Mouse (Mus musculus): ENCODE data around the gene Zfp182.

The Zfp182 gene

GRCm38 (mm10) chrX:21061866-21062543, at the start of gene Zfp182:
TSS of gene Zfp182 (minus strand) at chrX:21062316.
- DNase-seq (ENCODE audit: low read depth, low spot score): peak; percentile 73

GRCm38 (mm10) chrX:21089867-21090239, 27.7 kb upstream of the Zfp182 start:
- DNase-seq (ENCODE audit: low read depth, low spot score): no peak

- peak; percentile 65 for DNase-seq (ENCODE audit: low read depth, low spot score)
Measured at GRCm38 (mm10) chrX:21088983-21089866, 27.1 kb upstream of the Zfp182 start, which contains the start of gene Zfp300. TSS of gene Zfp300 (minus strand) at chrX:21089527.

- no peak for DNase-seq (ENCODE audit: low read depth, low spot score)
Measured at GRCm38 (mm10) chrX:21088645-21088982, 26.5 kb upstream of the Zfp182 start.

GRCm38 (mm10) chrX:21068106-21068505, 6.0 kb upstream of the Zfp182 start, which contains the start of gene Spaca5:
TSS of gene Spaca5 (plus strand) at chrX:21068406.
- DNase-seq (ENCODE audit: low read depth, low spot score): no peak

- DNase-seq (ENCODE audit: low read depth, low spot score): no peak
Measured at GRCm38 (mm10) chrX:21062544-21062890, 401 bp upstream of the Zfp182 start.

- no peak for DNase-seq (ENCODE audit: low read depth, low spot score)
Measured at GRCm38 (mm10) chrX:21061460-21061859, 656 bp downstream of the Zfp182 start.

GRCm38 (mm10) chrX:20980901-20981300, 81.2 kb downstream of the Zfp182 start:
- no peak for DNase-seq (ENCODE audit: low read depth, low spot score)

Measured in skeletal muscle tissue, adult 2 months (tissue).